ENCODE assay signal across 9 mouse cellular contexts in the genomic region with DNA sequence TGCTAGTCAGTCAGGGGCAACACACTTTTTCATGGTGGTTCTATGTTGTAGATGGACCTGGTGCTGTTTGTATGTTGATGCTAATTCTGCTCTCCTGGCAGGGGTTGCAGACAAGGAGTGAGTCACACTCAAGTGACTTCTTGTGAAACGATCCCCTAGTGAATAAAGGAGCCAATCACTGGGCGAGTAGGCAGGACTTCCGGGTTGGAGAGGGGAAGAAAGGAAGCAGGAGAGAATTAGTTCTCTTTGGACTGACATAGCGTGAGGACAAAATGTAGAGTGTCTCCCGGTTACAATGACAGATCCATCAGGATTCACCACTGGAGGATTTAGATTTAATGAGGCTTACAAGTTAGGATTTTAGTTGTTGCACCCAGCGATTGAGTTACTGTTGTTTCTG. TPM values are rescaled to one million over a fixed set of nuclear protein-coding genes. Genes with fewer than 3 reads are reported as not detected.
DNase-seq lines count a peak whose midpoint lies in the region; ATAC-seq lines count a peak whose summit lies in the region.
"Had no signal": no experiment of that assay in that cellular context is flagged by ENCODE, and none has a peak within 500 bp of the region (broad histone marks: within the 10 kb centered on the region; RNA-seq: fewer than 3 reads in every experiment).

No protein-coding gene starts in this region.

- 0 out of 2 replicates have a peak, but pooled peaks cover 5% of the 10 kb centered on the region for H3K36me3 ChIP-seq in embryonic facial prominence, embryonic 14.5 days (ENCODE audit: control insufficient read depth, insufficient read depth, low read length)
- H3K36me3 ChIP-seq in embryonic facial prominence, embryonic 10.5 days (replicated peaks): peaks cover 14% of the 10 kb centered on the region
- H3K36me3 ChIP-seq in heart, embryonic 10.5 days: peaks cover 16% of the 10 kb centered on the region
- no peaks in the 10 kb centered on the region for H3K36me3 ChIP-seq in midbrain, embryonic 11.5 days (ENCODE audit: control insufficient read depth, insufficient read depth, low read length)
- 0 out of 2 replicates have a peak, but pooled peaks cover 3% of the 10 kb centered on the region for H3K36me3 ChIP-seq in intestine, embryonic 16.5 days (ENCODE audit: control insufficient read depth, insufficient read depth, low read length)

- no peaks in the 10 kb centered on the region for H3K27me3 ChIP-seq in embryonic facial prominence, embryonic 14.5 days (replicated peaks; ENCODE audit: control insufficient read depth, insufficient read depth, low read length)
- no peaks in the 10 kb centered on the region for H3K27me3 ChIP-seq in embryonic facial prominence, embryonic 10.5 days (replicated peaks; ENCODE audit: low read depth, poor library complexity, severe bottlenecking)
- H3K27me3 ChIP-seq in heart, embryonic 10.5 days (ENCODE audit: insufficient read depth, poor library complexity, severe bottlenecking): no peaks in the 10 kb centered on the region
- no peaks in the 10 kb centered on the region for H3K27me3 ChIP-seq in midbrain, embryonic 11.5 days (ENCODE audit: control insufficient read depth, insufficient read depth, low read length)
- no peaks in the 10 kb centered on the region for H3K27me3 ChIP-seq in intestine, embryonic 16.5 days (replicated peaks; ENCODE audit: control insufficient read depth, insufficient read depth, low read length)
- H3K27me3 ChIP-seq: limb, embryonic 15.5 days had no signal

- no peaks in the 10 kb centered on the region for H3K9me3 ChIP-seq in embryonic facial prominence, embryonic 14.5 days (ENCODE audit: control insufficient read depth, low read length)
- no peaks in the 10 kb centered on the region for H3K9me3 ChIP-seq in embryonic facial prominence, embryonic 10.5 days
- H3K9me3 ChIP-seq in heart, embryonic 10.5 days: no peaks in the 10 kb centered on the region
- no peaks in the 10 kb centered on the region for H3K9me3 ChIP-seq in midbrain, embryonic 11.5 days (ENCODE audit: control insufficient read depth, low read length)
- H3K9me3 ChIP-seq in intestine, embryonic 16.5 days (ENCODE audit: control insufficient read depth, low read length): no peaks in the 10 kb centered on the region
- H3K9me3 ChIP-seq: limb, embryonic 15.5 days had no signal

- H3K4me1 ChIP-seq in embryonic facial prominence, embryonic 14.5 days (ENCODE audit: control insufficient read depth, insufficient read depth, low read length): peaks cover 4% of the 10 kb centered on the region
- peaks cover 6% of the 10 kb centered on the region for H3K4me1 ChIP-seq in embryonic facial prominence, embryonic 10.5 days
- H3K4me1 ChIP-seq in heart, embryonic 10.5 days: peaks cover 43% of the 10 kb centered on the region
- H3K4me1 ChIP-seq in midbrain, embryonic 11.5 days (ENCODE audit: control insufficient read depth, insufficient read depth, low read length): no peaks in the 10 kb centered on the region; the same call in none of the 2 replicates
- H3K4me1 ChIP-seq in intestine, embryonic 16.5 days (ENCODE audit: control insufficient read depth, insufficient read depth, low read length): peaks cover 14% of the 10 kb centered on the region

- H3K27ac ChIP-seq in embryonic facial prominence, embryonic 14.5 days (replicated peaks; ENCODE audit: low read depth, low read length): no peak overlapping the region
- no peak overlapping the region for H3K27ac ChIP-seq in embryonic facial prominence, embryonic 10.5 days (replicated peaks)
- 0 out of 2 replicates have a peak overlapping the region, but pooled peaks have one; percentile 1 for H3K27ac ChIP-seq in heart, embryonic 10.5 days
- no peak overlapping the region for H3K27ac ChIP-seq in midbrain, embryonic 11.5 days (ENCODE audit: low read depth, low read length)
- H3K27ac ChIP-seq in intestine, embryonic 16.5 days (ENCODE audit: low read length): no peak overlapping the region
- H3K27ac ChIP-seq: limb, embryonic 15.5 days had no signal

- ATAC-seq in embryonic facial prominence, embryonic 14.5 days (ENCODE audit: low read depth): no peak
- no peak for ATAC-seq in midbrain, embryonic 11.5 days (ENCODE audit: low FRiP score)
- ATAC-seq in intestine, embryonic 16.5 days: no peak

- WGBS in embryonic facial prominence, embryonic 14.5 days: 77% methylated on average over 6 of the region's 6 CpGs
- 83% methylated on average over 6 of the region's 6 CpGs for WGBS in embryonic facial prominence, embryonic 10.5 days
- 77% methylated on average over 6 of the region's 6 CpGs for WGBS in heart, embryonic 10.5 days
- 82% methylated on average over 6 of the region's 6 CpGs for WGBS in midbrain, embryonic 11.5 days
- WGBS in intestine, embryonic 16.5 days: 77% methylated on average over 6 of the region's 6 CpGs

- DNase-seq in embryonic facial prominence, embryonic 14.5 days (ENCODE audit: low spot score): peak; percentile 5
- no peak for DNase-seq in embryonic facial prominence, embryonic 10.5 days (ENCODE audit: low spot score)
- peak; percentile 40 for DNase-seq in adrenal gland, adult 8-10 months
- DNase-seq in heart, embryonic 10.5 days (ENCODE audit: low spot score): no peak
- peak; percentile 65 for DNase-seq in lung, postnatal 25 days (ENCODE audit: low spot score)
- no peak for DNase-seq in midbrain, embryonic 11.5 days (ENCODE audit: low spot score, missing footprints)
- no peak for DNase-seq in layer of hippocampus, postnatal 14 days (ENCODE audit: low spot score in 2 of 2)

- H3K4me3 ChIP-seq in embryonic facial prominence, embryonic 14.5 days (ENCODE audit: low read depth, low read length): no peak overlapping the region
- no peak overlapping the region for H3K4me3 ChIP-seq in embryonic facial prominence, embryonic 10.5 days
- H3K4me3 ChIP-seq in heart, embryonic 10.5 days: no peak overlapping the region
- no peak overlapping the region for H3K4me3 ChIP-seq in midbrain, embryonic 11.5 days (ENCODE audit: low read depth, low read length)
- H3K4me3 ChIP-seq in intestine, embryonic 16.5 days (ENCODE audit: low read length): no peak overlapping the region
- H3K4me3 ChIP-seq: limb, embryonic 15.5 days had no signal

- no peak overlapping the region for H3K9ac ChIP-seq in embryonic facial prominence, embryonic 14.5 days (ENCODE audit: low read depth, low read length)
- no peak overlapping the region for H3K9ac ChIP-seq in midbrain, embryonic 11.5 days (ENCODE audit: low read length)
- no peak overlapping the region for H3K9ac ChIP-seq in intestine, embryonic 16.5 days (ENCODE audit: low read depth, low read length)
- H3K9ac ChIP-seq: limb, embryonic 15.5 days had no signal

- H3K4me2 ChIP-seq in embryonic facial prominence, embryonic 14.5 days (ENCODE audit: low read depth, low read length): no peak overlapping the region
- H3K4me2 ChIP-seq in midbrain, embryonic 11.5 days: no peak overlapping the region
- H3K4me2 ChIP-seq in intestine, embryonic 16.5 days (ENCODE audit: low read depth, low read length): no peak overlapping the region
- H3K4me2 ChIP-seq: limb, embryonic 15.5 days had no signal

RNA-seq across cellular contexts. Expression of a gene that starts 37.7 kb away (rescaled TPM):
- polyA plus RNA-seq in embryonic facial prominence, embryonic 14.5 days (2014; fragmentation: Nextera tagmentation; extraction: Ambion mirVana): 46.2 and 48.7 TPM in 2 replicates
- 62.9 and 66.3 TPM in 2 replicates for polyA plus RNA-seq in embryonic facial prominence, embryonic 10.5 days (2016; fragmentation: Nextera tagmentation; extraction: Ambion mirVana)
- 10 to 100 TPM; 11.0 to 22.3 (median 16.0) TPM for total RNA-seq in adrenal gland, adult 8-10 months (2022)
- polyA plus RNA-seq in heart, embryonic 10.5 days (2016; fragmentation: Nextera tagmentation; extraction: Ambion mirVana): 82.8 and 103 TPM in 2 replicates
- 54.9 and 58.0 TPM in 2 replicates for polyA plus RNA-seq in midbrain, embryonic 11.5 days (2014; fragmentation: Nextera tagmentation; extraction: Ambion mirVana)
- 10 to 100 TPM; 13.9 to 14.6 TPM for total RNA-seq in layer of hippocampus, postnatal 14 days (2021)
- 43.6 and 48.4 TPM in 2 replicates for polyA plus RNA-seq in intestine, embryonic 16.5 days (2015; fragmentation: Nextera tagmentation; extraction: Ambion mirVana)

RNA-seq across cellular contexts. Expression of a gene that starts 37.9 kb away (rescaled TPM):
- 24.1 and 26.0 TPM in 2 replicates for polyA plus RNA-seq in embryonic facial prominence, embryonic 14.5 days (2014; fragmentation: Nextera tagmentation; extraction: Ambion mirVana)
- 27.9 and 28.6 TPM in 2 replicates for polyA plus RNA-seq in embryonic facial prominence, embryonic 10.5 days (2016; fragmentation: Nextera tagmentation; extraction: Ambion mirVana)
- total RNA-seq in adrenal gland, adult 8-10 months (2022): 10 to 100 TPM; 35.6 to 57.9 (median 44.9) TPM
- polyA plus RNA-seq in heart, embryonic 10.5 days (2016; fragmentation: Nextera tagmentation; extraction: Ambion mirVana): 23.0 and 26.7 TPM in 2 replicates
- 14.1 and 14.9 TPM in 2 replicates for polyA plus RNA-seq in midbrain, embryonic 11.5 days (2014; fragmentation: Nextera tagmentation; extraction: Ambion mirVana)
- total RNA-seq in layer of hippocampus, postnatal 14 days (2021): 10 to 100 TPM; 31.2 to 36.4 TPM
- 11.6 and 12.4 TPM in 2 replicates for polyA plus RNA-seq in intestine, embryonic 16.5 days (2015; fragmentation: Nextera tagmentation; extraction: Ambion mirVana)

RNA-seq across cellular contexts. Expression of a gene that starts 56.2 kb away (rescaled TPM):
- 106 and 115 TPM in 2 replicates for polyA plus RNA-seq in embryonic facial prominence, embryonic 14.5 days (2014; fragmentation: Nextera tagmentation; extraction: Ambion mirVana)
- 83.1 and 84.3 TPM in 2 replicates for polyA plus RNA-seq in embryonic facial prominence, embryonic 10.5 days (2016; fragmentation: Nextera tagmentation; extraction: Ambion mirVana)
- total RNA-seq in adrenal gland, adult 8-10 months (2022): 100 to 1,000 TPM; 203 to 262 (median 232) TPM
- 68.7 and 79.5 TPM in 2 replicates for polyA plus RNA-seq in heart, embryonic 10.5 days (2016; fragmentation: Nextera tagmentation; extraction: Ambion mirVana)
- polyA plus RNA-seq in midbrain, embryonic 11.5 days (2014; fragmentation: Nextera tagmentation; extraction: Ambion mirVana): 70.9 and 71.7 TPM in 2 replicates
- total RNA-seq in layer of hippocampus, postnatal 14 days (2021): 10 to 100 TPM; 84.9 to 96.2 TPM
- 89.5 and 95.8 TPM in 2 replicates for polyA plus RNA-seq in intestine, embryonic 16.5 days (2015; fragmentation: Nextera tagmentation; extraction: Ambion mirVana)

Comparison
In these comparisons a context has a peak if more than half of its experiments do, and no peak if none do; other contexts are left out.
1. DNase-seq: peak in embryonic facial prominence, embryonic 14.5 days (single experiment), adrenal gland, adult 8-10 months (single experiment) and lung, postnatal 25 days (single experiment); none in embryonic facial prominence, embryonic 10.5 days (single experiment), heart, embryonic 10.5 days (single experiment), midbrain, embryonic 11.5 days (single experiment) and layer of hippocampus, postnatal 14 days (0 of 2).